Mouse (Mus musculus) monocyte, adult 59 days (primary cell): ENCODE data around the gene Gm49384. TPM values are rescaled to one million over a fixed set of nuclear protein-coding genes. Genes with fewer than 3 reads are reported as not detected.

Experiments used
- total RNA-seq, 2 experiments: library from RNA; stranded (reverse); gene quantifications; one replicate each; pipeline ENCODE4 v1.2.4; 2023

The Gm49384 gene
- total RNA-seq = 1 to 10 TPM; 3.6 to 3.9 TPM

GRCm38 (mm10) chr12:69204052-69204833, at the start of gene Gm49384:
Gm49384 (minus strand) TSS chr12:69204267.

GRCm38 (mm10) chr12:69240876-69241275, 36.8 kb upstream of the Gm49384 start, which contains the start of gene Klhdc1:
Klhdc1 (plus strand) TSS chr12:69241176.

DNA sequence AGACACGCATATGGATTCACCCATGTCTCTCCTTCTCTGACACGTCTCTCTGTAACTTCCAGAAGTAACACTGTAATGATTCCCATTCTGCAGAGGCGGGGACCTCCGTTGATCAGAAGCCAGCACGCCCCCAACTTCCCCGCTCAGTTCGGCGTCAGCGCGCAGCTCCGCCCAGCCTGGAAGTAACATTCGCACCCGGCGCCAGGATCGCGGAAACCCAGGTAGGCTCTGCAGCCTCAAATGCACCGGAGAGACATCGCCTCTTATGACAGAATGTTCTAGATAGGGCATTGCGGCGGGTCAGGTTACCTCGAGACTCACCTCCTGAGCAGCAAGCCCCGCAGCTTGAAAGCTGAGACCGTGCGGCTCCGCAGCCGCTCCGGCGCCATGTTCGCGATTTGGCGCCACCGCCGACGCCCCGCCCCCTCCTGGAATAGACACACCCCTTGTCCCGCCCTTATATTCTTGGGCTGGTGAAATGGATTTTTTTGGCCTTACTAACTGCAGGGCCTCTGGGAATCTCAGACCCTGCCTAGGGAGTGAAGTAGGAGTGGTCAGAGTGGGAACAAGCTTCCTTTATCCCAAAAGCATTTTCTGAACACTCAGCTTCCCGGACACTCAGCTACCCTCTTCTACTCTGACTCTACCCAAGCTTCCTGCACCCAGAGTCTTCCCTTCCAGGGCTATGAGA, 23.9 kb upstream of the Gm49384 start, which contains the start of gene Pole2:
TSS of gene Pole2 (minus strand) at position 420 of the 691 bp plus-strand sequence.

DNA sequence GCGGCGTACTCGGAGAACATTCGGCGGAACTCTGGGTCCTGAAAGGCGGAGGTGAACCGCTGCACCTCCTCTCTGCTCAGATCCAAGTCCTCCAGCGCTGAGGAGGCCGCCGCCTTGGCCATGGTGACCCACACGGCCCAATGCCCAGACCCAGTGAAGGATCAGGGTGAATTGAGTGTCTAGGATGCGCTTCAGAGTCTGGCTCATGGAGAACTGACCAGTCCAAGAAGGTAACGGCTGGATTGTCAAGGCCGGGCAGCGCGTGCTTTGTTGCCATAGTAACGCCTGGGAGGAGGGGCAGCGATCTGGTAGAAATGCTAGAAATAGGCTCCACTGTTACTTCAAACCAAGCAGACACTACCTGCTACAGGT, 5.9 kb downstream of the Gm49384 start, which contains the start of gene Dnaaf2:
TSS of gene Dnaaf2 (minus strand) at position 266 of the 372 bp plus-strand sequence.

GRCm38 (mm10) chr12:69196444-69197377, 7.4 kb downstream of the Gm49384 start, which contains the start of gene Gm49383:
Gm49383 (minus strand) TSS chr12:69197104.

DNA sequence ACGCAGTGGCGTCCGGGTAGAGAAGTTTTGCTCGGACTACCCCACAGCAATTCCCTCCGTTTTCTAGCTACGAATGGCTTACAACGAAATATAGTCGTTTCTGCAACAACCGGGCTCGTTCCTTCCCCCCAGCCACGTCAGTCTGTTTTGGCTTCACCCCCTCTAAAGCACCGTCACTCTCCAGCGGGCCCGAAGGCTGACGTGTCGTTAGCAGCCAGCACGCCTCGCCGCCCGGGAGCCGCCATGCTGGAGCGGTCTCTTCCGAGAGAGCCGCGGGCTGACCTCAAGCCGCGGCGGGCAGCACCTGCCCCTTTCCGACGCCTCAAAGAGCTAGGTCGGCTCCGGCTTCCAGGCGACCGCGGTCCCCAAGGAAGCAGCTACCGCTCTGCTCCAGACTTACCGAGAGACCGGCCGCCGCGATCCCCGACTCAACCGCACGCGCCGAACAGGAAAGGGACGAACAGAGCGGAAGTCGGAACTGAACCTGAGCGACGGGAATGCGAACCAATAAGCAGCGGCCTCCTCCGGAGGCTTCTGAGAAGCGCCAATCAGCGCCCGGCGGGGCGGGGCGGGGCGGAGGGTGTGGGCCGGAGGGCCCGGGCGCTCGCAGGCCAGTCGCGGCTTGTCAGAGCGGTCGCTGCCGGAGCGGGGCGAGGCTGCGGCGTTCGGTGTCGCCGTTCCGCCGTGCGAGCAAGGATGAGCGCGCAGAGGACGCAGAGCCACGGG, 20.3 kb downstream of the Gm49384 start, which contains the start of the genes Rpl36al and Mgat2:
TSS of gene Rpl36al (minus strand) at position 501 of the 726 bp plus-strand sequence.
TSS of gene Mgat2 (plus strand) at position 575 of the 726 bp plus-strand sequence.

GRCm38 (mm10) chr12:69168461-69169106, 35.5 kb downstream of the Gm49384 start, which contains the start of gene Lrr1:
Lrr1 (plus strand) TSS chr12:69168814.

DNA sequence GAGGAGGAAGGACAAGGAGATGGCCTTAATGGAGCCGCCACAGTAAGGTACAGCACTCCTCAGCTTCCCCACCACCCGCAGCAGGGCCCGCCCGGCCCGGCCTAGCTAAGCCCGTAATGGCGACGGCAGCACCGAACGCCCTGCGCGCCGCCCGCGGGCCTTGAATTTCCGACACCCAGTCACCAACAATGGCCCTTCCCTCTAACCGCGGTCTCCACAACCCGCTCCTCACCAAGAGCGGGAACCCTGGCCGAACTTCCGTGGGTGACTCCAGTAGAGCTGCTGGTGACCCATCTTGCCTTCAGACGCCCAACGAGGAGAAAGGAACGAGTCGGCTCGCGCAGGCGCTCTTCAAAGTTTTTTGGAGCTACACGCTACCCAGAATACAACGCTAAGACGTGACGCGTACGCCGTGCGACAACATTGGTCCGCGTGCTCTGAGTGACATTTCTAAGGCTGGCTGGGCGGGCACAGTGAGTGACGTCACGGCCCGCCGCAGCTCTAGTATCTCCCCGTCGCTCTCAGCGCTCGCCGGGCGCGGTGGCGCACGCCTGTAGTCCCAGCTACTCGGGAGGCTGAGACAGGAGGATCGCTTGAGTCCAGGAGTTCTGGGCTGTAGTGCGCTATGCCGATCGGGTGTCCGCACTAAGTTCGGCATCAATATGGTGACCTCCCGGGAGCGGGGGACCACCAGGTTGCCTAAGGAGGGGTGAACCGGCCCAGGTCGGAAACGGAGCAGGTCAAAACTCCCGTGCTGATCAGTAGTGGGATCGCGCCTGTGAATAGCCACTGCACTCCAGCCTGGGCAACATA, 45.1 kb downstream of the Gm49384 start, which contains the start of gene Rps29:
TSS of gene Rps29 (minus strand) at position 422 of the 813 bp plus-strand sequence.

Other genes starting within 250 kb of the Gm49384 start
- gene Rps29, start 45.1 kb downstream of the Gm49384 start, total RNA-seq = 1,000 to 10,000 TPM; 2,811 to 3,619 TPM
- gene Lrr1, start 35.5 kb downstream of the Gm49384 start, total RNA-seq = not detected
- gene Rpl36al, start 20.2 kb downstream of the Gm49384 start, total RNA-seq = 100 to 1,000 TPM; 460 to 521 TPM
- 10 to 100 TPM; 54.5 to 55.0 TPM for gene Mgat2, start 20.1 kb downstream of the Gm49384 start, total RNA-seq
- 1 to 10 TPM; 3.2 to 6.0 TPM for gene Gm49383, start 7.2 kb downstream of the Gm49384 start, total RNA-seq
- gene Dnaaf2, start 5.8 kb downstream of the Gm49384 start, total RNA-seq = under 1 TPM; 0.73 to 0.76 TPM
- gene Pole2, start 23.9 kb upstream of the Gm49384 start, total RNA-seq = 1 to 10 TPM; 2.7 to 4.6 TPM
- 1 to 10 TPM; 2.9 to 4.9 TPM for gene Klhdc1, start 36.9 kb upstream of the Gm49384 start, total RNA-seq
- gene Klhdc2, start 92.4 kb upstream of the Gm49384 start, total RNA-seq = 10 to 100 TPM; 20.8 to 22.3 TPM
- 10 to 100 TPM; 58.9 to 67.5 TPM for gene Nemf, start 152.9 kb upstream of the Gm49384 start, total RNA-seq
- gene Arf6, start 167.9 kb upstream of the Gm49384 start, total RNA-seq = 100 to 1,000 TPM; 220 to 221 TPM
- 1 to 10 TPM; 2.9 to 3.4 TPM for gene Gm9887, start 168.2 kb upstream of the Gm49384 start, total RNA-seq